Mouse (Mus musculus): ENCODE results near the gene Prrt1.

DNA sequence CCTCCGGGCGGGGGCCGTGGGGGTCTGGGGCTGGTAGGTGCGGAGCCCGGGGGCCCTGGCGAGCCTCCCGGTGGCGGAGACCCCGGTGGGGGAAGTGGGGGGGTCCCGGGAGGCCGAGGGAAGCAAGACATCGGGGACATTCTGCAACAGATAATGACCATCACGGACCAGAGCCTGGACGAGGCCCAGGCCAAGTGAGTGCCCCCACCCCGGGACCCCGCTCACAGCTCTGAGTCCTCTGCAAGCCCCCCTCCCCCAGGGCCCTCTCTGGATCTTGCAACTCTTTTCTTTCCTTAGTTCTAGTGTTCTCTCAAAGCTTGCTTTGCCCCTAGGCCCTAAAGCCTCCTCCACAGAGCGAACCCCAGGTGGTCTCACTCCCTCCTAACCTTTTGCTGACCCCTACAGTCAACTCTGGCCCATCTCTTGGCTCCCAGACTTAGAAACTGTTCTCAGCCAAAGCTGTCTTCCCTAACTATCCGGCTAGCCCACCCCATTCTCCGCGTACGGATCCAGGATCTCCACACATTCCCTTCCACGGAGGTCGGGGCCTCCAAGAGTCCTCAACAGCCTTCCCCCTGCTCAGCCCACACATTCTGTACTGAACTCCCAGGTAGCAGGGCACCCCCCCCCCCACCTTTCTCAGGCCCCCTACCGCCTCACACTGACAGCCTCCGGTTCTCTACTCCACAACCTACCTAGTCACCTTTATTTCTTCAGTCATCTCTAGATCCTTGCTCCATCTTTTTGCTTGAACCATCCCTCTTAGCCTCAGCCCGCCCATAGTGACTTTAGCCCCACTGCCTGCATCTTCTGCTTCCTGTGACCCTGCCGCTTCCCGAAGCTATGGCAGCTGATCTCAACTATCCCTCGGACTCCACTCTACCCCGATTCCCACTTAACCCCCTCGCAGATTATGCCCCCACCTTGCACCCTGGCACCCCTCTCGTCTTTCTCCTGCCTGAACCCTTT, 36.5 kb upstream of the Prrt1 start:
- TF ChIP-seq POLR2A (IDR thresholded peaks at IDR 0.05; ENCODE audit: insufficient read depth, low read depth, low read length) (no peak), CTCF (IDR thresholded peaks at IDR 0.05; ENCODE audit: insufficient read depth, low read depth, low read length) (no peak)

Measured in olfactory bulb, adult 2 months (tissue).